Mouse (Mus musculus) frontal cortex, adult (tissue): ENCODE results near the gene Tmem47.

Source experiments
- ATAC-seq: cut with Nextera tagmentation; 2 replicates; pipeline ENCODE4 v1.9.2; 2017; ENCODE audit warnings: mild to moderate bottlenecking, moderate library complexity, mixed read lengths; ENCODE audit not compliant: low TSS enrichment

Gene Tmem47

DNA sequence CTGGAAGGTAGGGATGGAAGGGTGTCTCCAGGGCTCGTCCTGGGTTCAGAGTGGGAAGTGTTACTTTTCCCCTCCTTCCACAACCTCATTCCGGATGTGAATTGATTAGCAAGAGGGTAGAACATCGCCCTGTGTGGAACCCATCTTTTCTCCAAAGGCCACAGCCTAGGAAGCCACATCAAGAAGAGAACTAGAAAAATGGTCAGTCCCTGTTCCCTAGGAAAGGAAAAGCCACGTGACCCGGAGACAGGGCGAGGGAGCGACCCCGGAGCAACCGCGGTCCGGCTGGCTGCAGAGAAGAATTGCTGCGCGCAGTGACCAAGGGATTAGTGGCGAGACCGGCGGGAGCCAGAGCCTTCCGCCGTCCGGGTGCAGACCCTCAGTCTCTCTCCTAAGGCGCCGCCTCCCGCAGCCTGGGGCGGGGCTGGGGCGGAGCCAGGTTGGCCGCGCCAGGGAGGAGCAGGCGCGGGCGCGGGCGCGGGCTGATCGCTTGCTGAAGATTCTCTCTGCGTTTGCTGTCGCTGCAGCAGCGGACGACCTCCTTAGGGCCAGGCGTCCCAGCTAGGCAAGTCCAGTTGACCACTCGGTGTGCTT is at the start of gene Tmem47:
TSS of gene Tmem47 (plus strand) at position 489 of the 594 bp plus-strand sequence.
- peak; percentile 93 for ATAC-seq

DNA sequence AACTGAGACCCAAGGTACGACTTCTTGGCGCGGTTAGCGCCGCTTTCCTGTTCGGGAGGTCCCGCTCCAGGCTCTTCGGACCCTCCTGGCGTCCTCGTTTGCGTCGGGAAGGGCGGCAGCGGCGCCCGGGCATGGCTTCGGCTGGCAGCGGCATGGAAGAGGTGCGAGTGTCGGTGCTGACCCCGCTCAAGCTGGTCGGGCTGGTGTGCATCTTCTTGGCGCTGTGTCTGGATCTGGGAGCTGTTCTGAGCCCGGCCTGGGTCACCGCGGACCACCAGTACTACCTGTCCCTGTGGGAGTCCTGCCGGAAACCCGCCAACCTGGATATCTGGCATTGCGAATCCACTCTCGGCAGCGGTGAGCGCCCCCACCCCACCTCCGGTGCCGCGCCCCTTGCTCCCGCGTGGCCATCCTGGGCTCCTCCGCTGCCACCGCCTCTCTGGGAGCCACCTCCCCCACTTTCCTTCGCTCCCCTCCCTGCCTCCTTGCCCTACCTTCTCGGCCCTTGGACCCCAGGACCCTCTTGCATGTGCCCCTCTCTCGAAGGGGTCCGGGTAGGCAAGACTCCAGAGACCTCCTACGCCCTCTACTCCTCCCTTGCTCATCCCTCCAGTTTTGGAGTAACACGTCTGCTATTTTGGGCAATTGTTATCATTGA is 435 bp downstream of the Tmem47 start:
- ATAC-seq = peak; percentile 14

DNA sequence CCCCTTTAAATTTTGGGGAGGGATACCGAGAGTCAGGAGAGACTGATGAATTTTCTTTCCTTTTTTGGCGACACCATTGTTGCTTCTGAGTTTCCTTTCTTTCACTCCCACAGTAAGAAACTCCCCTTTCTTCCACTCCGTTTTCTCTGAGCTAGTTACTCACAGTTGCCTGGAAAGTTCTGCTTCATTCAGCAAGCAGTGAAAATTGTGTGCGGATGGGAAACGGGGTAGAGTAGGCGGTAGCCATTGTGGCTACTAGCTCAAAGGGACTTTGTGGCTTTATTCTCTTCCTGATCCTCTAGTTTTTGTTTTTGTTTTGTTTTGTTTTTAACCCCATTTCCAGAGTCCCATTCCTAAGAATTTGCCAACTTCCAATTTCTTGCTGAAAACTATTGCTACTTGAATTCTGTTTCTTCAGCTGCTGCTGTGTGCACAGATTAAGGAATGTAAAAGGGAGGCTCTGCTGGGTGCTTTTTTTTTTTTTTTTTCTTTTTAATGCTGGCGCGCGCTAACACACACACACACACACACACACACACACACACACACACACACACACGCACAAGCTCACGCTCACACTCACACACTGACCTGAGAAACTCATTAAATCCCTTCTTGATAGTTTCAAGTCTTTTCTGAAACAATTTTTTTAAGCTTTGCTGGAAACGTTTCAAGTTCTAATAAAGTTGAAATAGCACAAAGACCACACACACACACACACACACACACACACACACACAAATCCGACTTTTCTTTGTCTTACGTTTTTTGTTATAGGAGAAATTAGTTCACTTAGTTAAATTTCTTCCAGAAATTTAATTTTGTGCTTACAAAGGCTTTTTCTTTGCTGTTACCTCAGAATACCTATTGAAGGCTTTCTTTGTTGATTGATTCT is 1.5 kb downstream of the Tmem47 start:
- ATAC-seq = peak; percentile 64; the same call in 1 of the 2 replicates

DNA sequence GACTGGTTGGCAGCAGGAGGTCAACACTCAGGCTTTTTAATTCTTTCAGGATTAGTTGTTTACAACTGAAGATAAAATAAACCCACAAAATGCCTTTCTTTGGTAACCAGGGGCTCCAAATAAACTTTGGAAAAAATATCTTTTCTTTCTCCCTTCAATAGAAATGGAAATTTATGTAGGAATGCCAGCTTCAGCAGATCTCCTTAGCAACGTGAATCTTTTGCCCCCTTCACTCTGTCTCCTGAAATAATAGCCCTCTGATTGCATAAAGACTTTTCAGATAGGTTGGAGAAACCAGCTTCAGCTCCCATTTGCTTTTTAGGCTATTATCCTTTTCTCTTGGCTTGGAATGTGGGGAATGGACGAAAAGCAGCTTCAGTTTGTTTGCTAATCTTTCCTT is 2.2 kb downstream of the Tmem47 start:
- ATAC-seq = no peak

DNA sequence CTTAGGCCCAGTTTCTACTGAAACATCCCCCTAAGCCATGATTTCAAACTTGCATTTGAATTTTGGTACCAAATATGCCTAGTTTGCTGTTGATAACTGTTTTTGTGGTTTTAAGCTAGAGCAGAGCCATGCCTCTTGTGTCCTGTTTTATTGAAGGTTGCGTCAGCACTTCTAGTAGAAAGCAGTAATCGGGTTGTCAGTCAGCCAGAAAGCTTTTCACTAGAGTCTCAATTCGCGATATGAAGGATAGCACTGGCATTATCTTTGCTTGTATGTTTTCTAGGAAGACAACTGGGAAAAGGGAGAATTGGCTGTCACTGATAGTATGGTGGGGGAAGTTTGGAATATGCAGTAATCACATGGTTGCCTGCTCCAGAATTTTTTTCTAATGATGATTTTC is 3.3 kb downstream of the Tmem47 start:
- no peak for ATAC-seq

DNA sequence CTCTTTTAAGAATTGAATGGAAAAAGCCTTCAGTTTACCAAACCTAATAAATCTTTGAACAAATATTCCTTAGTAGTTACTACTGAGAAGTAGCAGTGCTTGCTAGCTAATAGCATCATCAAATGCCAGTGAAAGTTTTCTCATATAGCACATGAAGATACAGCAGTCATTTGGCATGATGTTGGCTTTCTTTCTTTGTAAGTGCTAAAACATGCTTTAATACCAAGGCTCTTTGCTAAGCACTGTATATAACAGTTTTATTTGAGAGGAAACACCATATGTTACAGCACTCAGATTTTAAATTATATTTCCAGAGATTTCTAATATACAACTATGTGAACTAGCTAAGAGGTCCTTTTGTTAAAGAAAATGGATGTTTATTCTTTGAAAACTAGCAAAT is 8.0 kb downstream of the Tmem47 start:
- 0 out of 2 replicates have a peak, but pooled peaks have one; percentile 31 for ATAC-seq

DNA sequence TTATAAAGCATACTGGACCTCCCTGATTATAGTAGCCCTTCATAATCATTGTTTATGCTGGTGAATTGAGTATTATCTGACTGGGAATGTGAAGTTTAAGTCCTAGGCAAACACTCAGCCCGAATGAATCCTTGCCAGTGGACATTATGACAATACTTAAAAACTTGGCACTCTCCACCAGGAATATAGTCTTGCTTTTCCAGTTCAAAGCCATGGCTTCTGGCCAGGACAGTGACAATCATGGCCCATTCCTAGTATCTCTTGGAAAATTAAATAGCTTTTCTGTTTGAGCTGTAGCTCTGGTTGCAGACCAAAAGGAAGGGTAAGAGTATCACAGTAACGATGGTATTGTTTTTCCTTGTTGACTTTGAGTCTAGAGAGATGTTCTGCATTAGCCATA is 10.5 kb downstream of the Tmem47 start:
- no peak for ATAC-seq

DNA sequence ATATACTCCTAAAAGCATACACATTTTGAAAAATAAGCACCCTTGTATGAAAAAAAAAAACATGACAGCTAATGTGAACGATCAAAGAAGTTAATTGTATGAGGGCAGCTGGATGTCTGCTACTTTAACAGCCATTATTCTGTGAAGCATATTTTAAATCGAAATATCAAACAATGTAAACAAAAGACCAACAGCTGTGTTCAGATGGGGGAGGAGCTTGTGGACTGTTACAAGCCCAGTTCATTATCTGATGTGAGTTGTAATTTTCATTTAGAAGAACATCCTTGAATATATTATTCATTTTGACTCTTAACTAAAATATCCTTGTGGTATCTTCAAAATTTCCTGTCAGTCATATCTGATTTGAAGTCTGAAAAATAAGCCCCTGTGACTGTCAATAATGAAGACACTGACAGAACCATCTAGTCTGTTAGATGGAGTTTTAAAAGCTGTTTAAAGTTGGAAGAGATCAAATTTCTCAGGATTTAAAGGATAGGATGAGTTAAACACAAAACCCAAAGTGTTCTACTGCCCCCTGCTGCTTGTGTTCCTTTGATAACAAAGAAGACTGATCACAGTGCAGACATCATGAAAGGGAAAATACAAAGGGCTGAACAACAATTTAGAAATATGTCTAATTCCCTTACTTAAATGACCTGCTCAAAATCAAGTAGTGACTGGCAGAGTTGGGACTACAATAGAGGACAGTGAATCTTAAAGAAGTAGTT is 14.7 kb downstream of the Tmem47 start:
- ATAC-seq = peak; percentile 80

DNA sequence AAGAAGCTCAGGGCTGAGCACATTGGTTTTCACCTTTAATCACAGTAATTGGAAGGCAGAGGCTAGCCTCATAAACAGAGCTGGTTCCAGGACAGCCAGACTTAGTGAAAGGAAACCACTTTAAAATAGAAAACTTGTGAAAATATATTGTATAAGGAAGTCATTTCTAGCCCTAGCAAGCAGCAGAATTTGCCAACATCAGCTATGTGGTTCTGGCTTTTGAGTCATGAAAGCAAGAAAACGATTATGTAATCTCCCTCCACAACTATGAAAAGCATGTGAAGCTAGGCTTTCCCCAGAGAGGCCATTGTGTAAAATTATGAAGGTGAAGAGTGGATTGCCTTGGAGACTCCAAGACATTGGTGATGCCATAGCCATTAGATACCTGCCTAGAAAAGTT is 76.9 kb downstream of the Tmem47 start:
- ATAC-seq = peak; percentile 82
